In the genomic region with DNA sequence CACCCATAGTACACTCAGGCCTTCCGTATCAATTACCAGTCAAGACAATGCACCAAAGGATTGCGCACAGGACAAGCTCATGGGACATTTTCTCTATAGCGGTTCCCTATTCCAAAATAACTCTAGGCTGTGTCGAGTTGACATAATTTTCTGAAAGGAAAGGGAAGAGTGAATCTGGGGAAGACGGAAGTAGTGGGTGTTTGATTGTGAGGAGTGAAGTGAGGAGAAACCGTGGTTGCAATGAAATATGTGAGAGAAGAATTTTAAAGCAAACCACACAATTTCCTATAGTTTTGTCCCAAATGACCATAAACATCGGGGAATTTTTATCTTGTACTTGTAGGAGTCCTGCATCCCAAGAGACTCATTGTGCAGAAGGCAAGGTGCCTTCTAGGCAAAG, we compare ENCODE assay signal across 51 mouse cellular contexts. TPM values are rescaled to one million over a fixed set of nuclear protein-coding genes. Genes with fewer than 3 reads are reported as not detected.
"Had no signal": no experiment of that assay in that cellular context is flagged by ENCODE, and none has a peak within 500 bp of the region (broad histone marks: within the 10 kb centered on the region; RNA-seq: fewer than 3 reads in every experiment).

No protein-coding gene starts in this region.

- H3K9ac ChIP-seq: heart, embryonic 12.5 days; heart, embryonic 13.5 days; heart, embryonic 15.5 days; hindbrain, embryonic 12.5 days; hindbrain, embryonic 13.5 days; hindbrain, embryonic 14.5 days; hindbrain, embryonic 15.5 days; intestine, embryonic 15.5 days; kidney, embryonic 15.5 days had no signal

- H3K9me3 ChIP-seq: heart, embryonic 10.5 days; heart, embryonic 12.5 days; heart, embryonic 13.5 days; heart, embryonic 15.5 days; hindbrain, embryonic 10.5 days; hindbrain, embryonic 12.5 days; hindbrain, embryonic 13.5 days; hindbrain, embryonic 15.5 days; intestine, embryonic 15.5 days; kidney, embryonic 15.5 days had no signal

- H3K27me3 ChIP-seq: heart, embryonic 12.5 days; heart, embryonic 13.5 days; heart, embryonic 15.5 days; hindbrain, embryonic 12.5 days; hindbrain, embryonic 13.5 days; hindbrain, embryonic 15.5 days; intestine, embryonic 15.5 days; kidney, embryonic 15.5 days had no signal

- ATAC-seq: hindbrain, embryonic 16.5 days; hindbrain, postnatal 0 days; inflammation-experienced regulatory T-cells, adult 6 months; intestine, embryonic 15.5 days; intestine, embryonic 16.5 days; intestine, postnatal 0 days had no signal

- H3K27ac ChIP-seq: heart, embryonic 10.5 days; heart, embryonic 13.5 days; heart, embryonic 15.5 days; hindbrain, embryonic 10.5 days; hindbrain, embryonic 12.5 days; hindbrain, embryonic 13.5 days; hindbrain, embryonic 14.5 days; hindbrain, embryonic 15.5 days; hindbrain, postnatal 0 days; intestine, embryonic 15.5 days; kidney, embryonic 15.5 days; kidney, postnatal 0 days; layer of hippocampus, adult 2 months had no signal

- H3K4me1 ChIP-seq: heart, embryonic 10.5 days; heart, embryonic 12.5 days; heart, embryonic 13.5 days; heart, embryonic 15.5 days; hindbrain, embryonic 10.5 days; hindbrain, embryonic 12.5 days; hindbrain, embryonic 13.5 days; hindbrain, embryonic 15.5 days; intestine, embryonic 15.5 days; kidney, embryonic 15.5 days had no signal

- H3K4me2 ChIP-seq: heart, embryonic 11.5 days; heart, embryonic 12.5 days; heart, embryonic 13.5 days; heart, embryonic 15.5 days; hindbrain, embryonic 12.5 days; hindbrain, embryonic 13.5 days; hindbrain, embryonic 14.5 days; hindbrain, embryonic 15.5 days; intestine, embryonic 15.5 days; kidney, embryonic 15.5 days had no signal

- DNase-seq: heart, postnatal 10 days; heart, postnatal 14 days; heart, postnatal 36 days; heart, postnatal 4 days; kidney, adult 11 months; kidney, adult 18-20 months; kidney, adult 2 months; kidney, adult 8-10 months; kidney, adult 9 months; kidney, postnatal 10 days; kidney, postnatal 14 days; kidney, postnatal 25 days; kidney, postnatal 36 days; kidney, postnatal 4 days; layer of hippocampus, adult 9-11 months; layer of hippocampus, postnatal 36 days had no signal

- H3K36me3 ChIP-seq: heart, embryonic 10.5 days; heart, embryonic 12.5 days; heart, embryonic 13.5 days; heart, embryonic 15.5 days; hindbrain, embryonic 10.5 days; hindbrain, embryonic 12.5 days; hindbrain, embryonic 13.5 days; hindbrain, embryonic 15.5 days; intestine, embryonic 15.5 days; kidney, embryonic 15.5 days had no signal

- H3K4me3 ChIP-seq: heart, embryonic 10.5 days; heart, embryonic 12.5 days; heart, embryonic 13.5 days; heart, embryonic 15.5 days; hindbrain, embryonic 10.5 days; hindbrain, embryonic 12.5 days; hindbrain, embryonic 13.5 days; hindbrain, embryonic 15.5 days; intestine, embryonic 15.5 days; kidney, embryonic 15.5 days; layer of hippocampus, adult 2 months had no signal

RNA-seq across cellular contexts. Expression of a gene that starts 21.2 kb away (rescaled TPM):
- total RNA-seq: hematopoietic stem cell, adult 5-6 weeks; hindbrain, postnatal 0 days; layer of hippocampus, adult 18-20 months; layer of hippocampus, adult 2 months; layer of hippocampus, postnatal 14 days; layer of hippocampus, postnatal 25 days; layer of hippocampus, postnatal 36 days had no signal
- polyA plus RNA-seq: hindbrain, embryonic 10.5 days; hindbrain, embryonic 11.5 days; hindbrain, embryonic 12.5 days; hindbrain, embryonic 13.5 days; hindbrain, embryonic 14.5 days; hindbrain, embryonic 15.5 days; hindbrain, embryonic 16.5 days; hindbrain, postnatal 0 days; inflammation-experienced regulatory T-cells, adult 6 months; intestine, embryonic 14.5 days; intestine, embryonic 15.5 days; intestine, embryonic 16.5 days; intestine, postnatal 0 days; kidney, embryonic 14.5 days; kidney, embryonic 15.5 days; kidney, embryonic 16.5 days; kidney, postnatal 0 days; large intestine, adult 2 months had no signal

RNA-seq across cellular contexts. Expression of a gene that starts 34.1 kb away (rescaled TPM):
- total RNA-seq: heart, postnatal 10 days; heart, postnatal 14 days; heart, postnatal 25 days; heart, postnatal 36 days; heart, postnatal 4 days; hematopoietic stem cell, adult 5-6 weeks; hindbrain, postnatal 0 days; layer of hippocampus, adult 18-20 months; layer of hippocampus, adult 2 months; layer of hippocampus, adult 8-10 months; layer of hippocampus, postnatal 10 days; layer of hippocampus, postnatal 14 days; layer of hippocampus, postnatal 25 days; layer of hippocampus, postnatal 36 days; left cerebral cortex, adult 18-20 months had no signal
- polyA plus RNA-seq: heart, embryonic 10.5 days; heart, embryonic 11.5 days; heart, embryonic 12.5 days; heart, embryonic 13.5 days; heart, embryonic 14.5 days; heart, embryonic 15.5 days; heart, embryonic 16.5 days; heart, postnatal 0 days; hindbrain, embryonic 10.5 days; hindbrain, embryonic 11.5 days; hindbrain, embryonic 12.5 days; hindbrain, embryonic 13.5 days; hindbrain, embryonic 14.5 days; hindbrain, embryonic 15.5 days; hindbrain, embryonic 16.5 days; hindbrain, postnatal 0 days; inflammation-experienced regulatory T-cells, adult 6 months; intestine, embryonic 14.5 days; intestine, embryonic 15.5 days; intestine, embryonic 16.5 days; intestine, postnatal 0 days; kidney, adult 2 months; kidney, embryonic 14.5 days; kidney, embryonic 15.5 days; kidney, embryonic 16.5 days; kidney, postnatal 0 days; large intestine, adult 2 months had no signal

RNA-seq across cellular contexts. Expression of a gene that starts 53.5 kb away (rescaled TPM):
- total RNA-seq: heart, postnatal 10 days; heart, postnatal 14 days; heart, postnatal 25 days; heart, postnatal 36 days; heart, postnatal 4 days; hematopoietic stem cell, adult 5-6 weeks; hindbrain, postnatal 0 days; layer of hippocampus, adult 18-20 months; layer of hippocampus, adult 2 months; layer of hippocampus, adult 8-10 months; layer of hippocampus, postnatal 10 days; layer of hippocampus, postnatal 14 days; layer of hippocampus, postnatal 25 days; layer of hippocampus, postnatal 36 days; left cerebral cortex, adult 18-20 months had no signal
- polyA plus RNA-seq: heart, embryonic 10.5 days; heart, embryonic 11.5 days; heart, embryonic 12.5 days; heart, embryonic 13.5 days; heart, embryonic 14.5 days; heart, embryonic 15.5 days; heart, embryonic 16.5 days; heart, postnatal 0 days; hindbrain, embryonic 10.5 days; hindbrain, embryonic 11.5 days; hindbrain, embryonic 12.5 days; hindbrain, embryonic 13.5 days; hindbrain, embryonic 14.5 days; hindbrain, embryonic 15.5 days; hindbrain, embryonic 16.5 days; hindbrain, postnatal 0 days; inflammation-experienced regulatory T-cells, adult 6 months; intestine, embryonic 14.5 days; intestine, embryonic 15.5 days; intestine, embryonic 16.5 days; intestine, postnatal 0 days; kidney, adult 2 months; kidney, embryonic 14.5 days; kidney, embryonic 15.5 days; kidney, embryonic 16.5 days; kidney, postnatal 0 days; large intestine, adult 2 months had no signal
